Mouse (Mus musculus) intestine, postnatal 0 days (tissue): Measurements from ENCODE around the gene Lrg1. TPM values are rescaled to one million over a fixed set of nuclear protein-coding genes. Genes with fewer than 3 reads are reported as not detected.
"Not testable (repeated sequence)": the region's sequence is repeated elsewhere in the genome, so short reads cannot be mapped to it uniquely, and the experiment has no call there.

ENCODE experiments used
- ATAC-seq: fragments of 200-750 bp; cut with Nextera tagmentation; 2 replicates; pipeline ENCODE4 v1.8.0; 2017; ENCODE audit warnings: mild to moderate bottlenecking, moderate TSS enrichment, moderate library complexity
- H3K27ac ChIP-seq: fragments of 300-500 bp; sonication (generic); 2 replicates; pipeline ENCODE4 v1.5.1; 2014; ENCODE audit warnings: mild to moderate bottlenecking, low read depth, low read length, moderate library complexity
- H3K27me3 ChIP-seq: fragments of 300-500 bp; sonication (generic); replicated peaks from 2 replicates; pipeline ENCODE4 v1.6.1; 2014; ENCODE audit warnings: low read length, mixed read lengths; ENCODE audit not compliant: control insufficient read depth, insufficient read depth
- H3K36me3 ChIP-seq: fragments of 300-500 bp; sonication (generic); 2 replicates; pipeline ENCODE4 v1.6.1; 2014; ENCODE audit warnings: mild to moderate bottlenecking, moderate library complexity; ENCODE audit not compliant: control insufficient read depth, insufficient read depth
- H3K4me1 ChIP-seq: fragments of 300-500 bp; sonication (generic); replicated peaks from 2 replicates; pipeline ENCODE4 v1.6.1; 2014; ENCODE audit warnings: antibody characterized with exemption, low read length, mixed read lengths; ENCODE audit not compliant: control insufficient read depth, insufficient read depth
- H3K4me2 ChIP-seq: fragments of 300-500 bp; sonication (generic); replicated peaks from 2 replicates; pipeline ENCODE4 v1.6.1; 2014; ENCODE audit warnings: low read depth, mild to moderate bottlenecking, moderate library complexity
- H3K4me3 ChIP-seq: fragments of 300-500 bp; sonication (generic); 2 replicates; pipeline ENCODE4 v1.5.1; 2014; ENCODE audit warnings: low read depth, low read length
- H3K9ac ChIP-seq: fragments of 300-500 bp; sonication (generic); 2 replicates; pipeline ENCODE4 v1.6.1; 2014; ENCODE audit warnings: mild to moderate bottlenecking, low read depth, low read length
- H3K9me3 ChIP-seq: fragments of 300-500 bp; sonication (generic); 2 replicates; pipeline ENCODE4 v1.6.1; 2016; ENCODE audit warnings: mixed run types; ENCODE audit not compliant: control insufficient read depth
- CTCF ChIP-seq: sonication (generic); IDR thresholded peaks from 2 replicates; pipeline ENCODE4 v1.5.1; 2016; ENCODE audit warnings: low read depth, mild to moderate bottlenecking, control low read depth, antibody characterized with exemption, moderate library complexity
- WGBS: fragments of 180-500 bp; shearing (Covaris S2); extraction: QIAGEN DNeasy Blood & Tissue Kit; methylation state at CpG from one replicate; pipeline ENCODE4 v1.1.7; 2014; 5-methylcytosine and 5-hydroxymethylcytosine counted together
- polyA plus RNA-seq: library from polyadenylated mRNA; unstranded; fragments of >200 nt; fragmentation: Nextera tagmentation; extraction: Ambion mirVana; gene quantifications from 2 replicates; pipeline ENCODE4 v1.2.1, GENCODE M21; 2015

Lrg1 gene
- polyA plus RNA-seq, 1 experiment from 2014 or later, result 3.6 TPM

- no peaks in the 10 kb centered on the region for H3K27me3 ChIP-seq
- no peaks in the 10 kb centered on the region for H3K9me3 ChIP-seq
- H3K4me1 ChIP-seq, result no peaks in the 10 kb centered on the region
- WGBS, result 88% methylated on average over 12 of the region's 12 CpGs
- no peak overlapping the region for H3K4me2 ChIP-seq
- no peak overlapping the region for H3K27ac ChIP-seq
- TF ChIP-seq CTCF, result no peak
- no peak overlapping the region for H3K9ac ChIP-seq
- no peak overlapping the region for H3K4me3 ChIP-seq
- ATAC-seq, result no peak
- peaks cover 76% of the 10 kb centered on the region for H3K36me3 ChIP-seq
Observed at GRCm38 (mm10) chr17:56096883-56097282, 24.9 kb downstream of the Lrg1 start.

- 96% methylated on average over 1 of the region's 1 CpGs for WGBS
- Histone ChIP-seq H3K27ac (no peak overlapping the region), H3K27me3 (no peaks in the 10 kb centered on the region), H3K4me1 (no peaks in the 10 kb centered on the region), H3K36me3 (peaks cover 42% of the 10 kb centered on the region), H3K9ac (no peak overlapping the region), H3K4me2 (no peak overlapping the region), H3K9me3 (no peaks in the 10 kb centered on the region), H3K4me3 (no peak overlapping the region)
- no peak for TF ChIP-seq CTCF
- ATAC-seq, result no peak
Observed at GRCm38 (mm10) chr17:56092794-56093193, 29.0 kb downstream of the Lrg1 start.

DNA sequence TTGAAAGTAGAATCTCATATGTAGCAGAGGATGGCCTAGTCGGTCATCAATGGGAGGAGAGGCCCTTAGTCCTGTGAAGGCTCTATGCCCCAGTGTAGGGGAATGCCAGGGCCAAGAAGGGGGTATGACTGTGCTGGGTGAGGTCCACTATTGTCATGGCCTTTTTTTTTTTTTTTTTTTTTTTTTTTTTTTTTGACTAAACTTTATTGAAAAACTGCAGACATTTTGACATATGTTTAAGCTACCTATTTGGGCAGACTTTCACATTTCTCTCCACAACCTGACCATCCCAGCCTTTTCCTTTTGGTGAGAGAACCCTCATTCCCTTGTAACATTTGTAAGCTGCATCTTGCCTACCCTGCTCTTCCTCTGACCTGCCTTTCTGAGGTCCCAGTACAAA, 29.5 kb downstream of the Lrg1 start:
- Histone ChIP-seq H3K9ac (no peak overlapping the region), H3K4me3 (no peak overlapping the region), H3K36me3 (peaks cover 37% of the 10 kb centered on the region), H3K9me3 (no peaks in the 10 kb centered on the region), H3K27ac (no peak overlapping the region), H3K27me3 (no peaks in the 10 kb centered on the region), H3K4me1 (no peaks in the 10 kb centered on the region), H3K4me2 (no peak overlapping the region)
- ATAC-seq, result no peak
- 75% methylated on average over 1 of the region's 1 CpGs for WGBS
- no peak for TF ChIP-seq CTCF

DNA sequence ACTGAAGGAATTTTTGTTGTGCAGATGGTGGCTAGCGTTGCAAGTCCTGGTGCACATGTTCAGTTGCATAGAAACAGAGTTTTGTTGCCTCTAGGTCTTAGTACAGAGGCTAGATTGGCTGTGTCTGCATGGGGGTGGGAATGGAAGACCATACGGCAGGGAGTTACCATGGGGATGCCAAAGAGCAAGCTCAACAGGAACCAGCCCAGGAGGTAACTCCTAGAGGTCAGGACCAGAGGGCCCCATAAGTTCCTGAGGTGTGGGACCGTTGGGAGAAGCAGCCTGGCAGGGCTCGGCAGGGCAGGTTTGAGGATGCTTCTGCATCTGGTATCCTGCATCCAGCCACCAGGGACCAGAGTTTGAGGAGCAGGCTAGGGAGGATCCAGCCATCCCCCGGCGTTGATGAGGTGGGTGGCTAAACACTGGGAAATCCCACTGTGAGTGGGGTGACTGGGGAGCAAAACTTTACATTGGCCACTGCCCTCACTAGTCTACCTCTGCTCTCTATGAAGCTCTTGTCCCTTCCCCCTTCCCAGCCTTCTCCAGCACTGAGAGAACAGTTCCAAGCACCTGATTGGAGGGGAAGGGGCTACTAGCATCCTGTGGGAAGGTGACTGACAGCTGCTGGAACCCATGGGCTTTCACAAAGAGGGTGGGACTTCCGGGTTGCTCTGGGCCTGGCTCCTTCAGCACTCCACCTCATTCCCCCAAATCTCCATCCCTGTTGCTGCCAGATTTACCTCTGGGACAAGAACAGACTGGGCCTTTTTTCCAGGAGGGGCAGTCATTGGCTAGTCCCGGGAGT, 40.8 kb downstream of the Lrg1 start:
- Histone ChIP-seq H3K9ac (0 out of 2 replicates have a peak overlapping the region, but pooled peaks have one; percentile 66), H3K36me3 (peaks cover 3% of the 10 kb centered on the region; the same call in 1 of the 2 replicates)

DNA sequence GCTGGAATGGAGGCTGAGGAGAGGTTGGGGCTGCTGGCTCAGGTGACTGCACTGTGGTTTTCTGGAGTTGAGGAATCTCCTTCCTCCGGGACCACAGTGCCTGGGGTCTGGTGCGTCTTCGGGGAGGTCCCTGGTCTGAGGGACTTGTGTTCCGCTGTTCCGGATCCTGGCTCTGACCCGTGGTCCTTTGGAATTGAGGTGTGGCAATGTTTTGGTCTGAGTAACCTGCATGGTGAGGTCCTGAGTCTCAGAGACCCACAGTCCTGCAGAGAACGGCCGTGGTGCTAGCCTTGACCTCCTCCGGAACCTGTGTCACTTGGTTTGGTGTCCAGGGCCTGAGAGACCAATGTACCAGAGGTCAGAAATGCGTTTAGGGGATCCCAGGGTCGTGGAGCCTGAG, 41.9 kb downstream of the Lrg1 start:
- no peaks in the 10 kb centered on the region for H3K4me1 ChIP-seq
- no peak for ATAC-seq
- peak overlapping the region; percentile 66 for H3K9ac ChIP-seq
- peak overlapping the region; percentile 54; the same call in 1 of the 2 replicates for H3K27ac ChIP-seq
- no peaks in the 10 kb centered on the region for H3K27me3 ChIP-seq
- no peak for TF ChIP-seq CTCF
- WGBS, result under 1% methylated on average over 11 of the region's 11 CpGs
- peak overlapping the region; percentile 87 for H3K4me3 ChIP-seq
- peak overlapping the region; percentile 97 for H3K4me2 ChIP-seq
- H3K9me3 ChIP-seq, result no peaks in the 10 kb centered on the region
- peaks cover 3% of the 10 kb centered on the region; the same call in 1 of the 2 replicates for H3K36me3 ChIP-seq

More for the DNA sequence above, 40.8 kb downstream of the Lrg1 start:
- H3K4me3 ChIP-seq, result no peak overlapping the region
- no peaks in the 10 kb centered on the region for H3K27me3 ChIP-seq
- H3K27ac ChIP-seq, result no peak overlapping the region
- H3K4me2 ChIP-seq, result peak overlapping the region; percentile 97
- no peak for ATAC-seq
- 17% methylated on average over 8 of the region's 8 CpGs for WGBS
- no peaks in the 10 kb centered on the region for H3K4me1 ChIP-seq
- 0 out of 2 replicates have a peak, but pooled peaks have one; percentile 1 for TF ChIP-seq CTCF
- H3K9me3 ChIP-seq, result no peaks in the 10 kb centered on the region

DNA sequence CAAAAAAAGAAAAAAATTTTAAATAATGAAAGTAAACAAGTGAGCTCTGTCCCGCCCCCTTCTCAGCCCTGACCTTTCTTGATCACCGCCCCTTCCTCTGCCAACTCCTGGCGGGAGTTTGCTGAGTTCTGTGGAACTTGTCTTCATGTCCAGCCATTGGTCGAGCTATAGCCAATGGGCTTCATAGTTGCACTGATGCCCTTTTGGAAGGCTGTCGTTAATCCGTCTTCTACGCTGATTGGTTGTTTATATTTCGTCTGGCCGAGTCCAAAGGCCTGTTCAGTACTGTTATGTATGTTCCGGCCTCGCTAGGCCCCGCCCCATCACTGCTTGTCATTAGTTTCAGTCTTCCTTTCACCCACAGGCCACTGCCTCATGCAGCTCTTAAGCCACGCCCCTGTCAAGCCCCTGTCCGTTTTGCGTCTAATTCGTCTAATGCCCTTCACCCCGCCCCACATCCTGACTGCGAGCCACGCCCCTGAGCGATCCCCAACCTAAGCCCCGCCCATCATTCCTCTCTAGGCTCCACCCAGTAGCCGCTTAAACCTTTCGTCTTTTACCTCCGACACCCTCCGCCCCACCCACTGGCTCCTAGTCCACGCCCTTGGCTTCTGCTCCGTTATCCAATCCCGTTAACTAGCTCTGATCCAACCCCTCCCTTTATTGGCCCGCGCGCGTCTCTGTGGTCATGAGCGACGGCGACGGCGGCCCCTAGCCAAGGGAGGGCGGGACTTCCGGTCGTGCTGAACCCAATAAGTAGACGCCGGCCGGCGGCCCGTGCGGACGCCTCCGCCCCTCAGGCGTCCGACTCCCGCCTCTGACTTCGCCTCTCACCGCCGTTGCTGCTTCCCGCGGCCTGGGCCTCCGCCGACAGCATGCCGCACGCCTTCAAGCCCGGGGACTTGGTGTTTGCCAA, 42.7 kb downstream of the Lrg1 start, which contains the start of gene Hdgfl2:
Gene Hdgfl2 (plus strand): TSS at position 755 of the 916 bp plus-strand sequence.
- Histone ChIP-seq H3K4me3 (peak within 1 kb of the TSS; percentile 87), H3K9ac (peak within 1 kb of the TSS; percentile 66), H3K9me3 (no peaks in the 10 kb centered on the region), H3K27me3 (no peaks in the 10 kb centered on the region), H3K4me1 (no peaks in the 10 kb centered on the region), H3K36me3 (peaks cover 3% of the 10 kb centered on the region; the same call in 1 of the 2 replicates), H3K27ac (peak within 1 kb of the TSS; percentile 54; the same call in 1 of the 2 replicates), H3K4me2 (peak within 1 kb of the TSS; percentile 97)
- ATAC-seq, result peak; percentile 95
- no peak for TF ChIP-seq CTCF
- WGBS, result under 1% methylated on average over 54 of the region's 61 CpGs

DNA sequence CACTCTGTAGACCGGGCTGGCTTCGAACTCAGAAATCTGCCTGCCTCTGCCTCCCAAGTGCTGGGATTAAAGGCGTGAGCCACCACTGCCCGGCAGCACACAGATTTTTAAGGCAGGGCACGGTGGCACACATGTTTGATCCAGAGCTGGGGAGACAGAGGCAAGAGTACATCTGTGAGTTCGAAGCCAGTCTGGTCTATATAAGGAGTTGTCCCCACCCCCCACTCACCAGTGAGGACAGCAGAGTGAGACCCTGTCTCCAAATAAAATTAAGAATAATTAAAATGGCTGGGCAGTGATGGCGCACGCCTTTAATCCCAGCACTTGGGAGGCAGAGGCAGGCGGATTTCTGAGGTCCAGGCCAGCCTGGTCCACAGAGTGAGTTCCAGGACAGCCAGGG, 43.4 kb downstream of the Lrg1 start:
- WGBS, result 66% methylated on average over 9 of the region's 9 CpGs
- H3K4me3 ChIP-seq, result 0 out of 2 replicates have a peak overlapping the region, but pooled peaks have one; percentile 87
- not testable (repeated sequence) for H3K9ac ChIP-seq, ATAC-seq, H3K27ac ChIP-seq, H3K36me3 ChIP-seq, H3K9me3 ChIP-seq, H3K27me3 ChIP-seq, H3K4me1 ChIP-seq
- H3K4me2 ChIP-seq, result peak overlapping the region; percentile 43
